Mouse (Mus musculus) ES-Bruce4 (cell line): Measurements from ENCODE around the gene Il22ra1.

Experiments used
- CTCF ChIP-seq: IDR thresholded peaks from one replicate; pipeline ENCODE4 v1.8.1; 2011; ENCODE audit warnings: low read depth, low read length
- EP300 ChIP-seq: IDR thresholded peaks from 2 replicates; pipeline ENCODE4 v1.6.1; 2011; ENCODE audit warnings: low read depth, low read length; ENCODE audit not compliant: insufficient read depth
- POLR2A ChIP-seq: IDR thresholded peaks from one replicate; pipeline ENCODE4 v1.8.1; 2011; ENCODE audit warnings: low read length; ENCODE audit not compliant: insufficient read depth

DNA sequence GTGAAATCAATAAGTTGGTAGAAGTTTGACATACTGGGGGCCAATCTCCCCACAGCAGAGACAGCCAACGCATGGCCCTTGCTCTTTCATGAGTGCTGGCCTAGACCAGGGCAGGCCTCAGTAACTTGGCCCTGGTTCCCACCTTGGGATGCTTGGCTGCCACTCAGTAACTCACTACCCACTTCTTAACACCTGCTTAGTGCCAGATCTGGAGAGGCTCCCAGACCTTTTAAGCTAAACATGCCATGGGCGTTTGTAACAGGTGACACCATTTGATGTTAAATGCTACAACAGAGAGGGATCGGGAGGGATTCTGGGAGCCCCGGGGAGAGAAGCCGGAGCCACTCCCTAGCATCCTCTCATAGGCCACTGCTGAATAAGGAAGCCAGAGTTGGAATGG, 64.8 kb downstream of the Il22ra1 start:
- TF ChIP-seq CTCF (no peak), POLR2A (no peak), EP300 (no peak)
